Mouse (Mus musculus) hindbrain, embryonic 15.5 days (tissue): ENCODE results near the gene Trappc13. TPM values are rescaled to one million over a fixed set of nuclear protein-coding genes. Genes with fewer than 3 reads are reported as not detected.

Experiments used
- polyA plus RNA-seq: library from polyadenylated mRNA; unstranded; fragments of >200 nt; fragmentation: Nextera tagmentation; extraction: Ambion mirVana; gene quantifications from 2 replicates; pipeline ENCODE4 v1.2.1, GENCODE M21; 2015

The Trappc13 gene
- polyA plus RNA-seq, 1 experiment from 2014 or later = 56.2 TPM

Other genes with a start within 250 kb of the Trappc13 start
- 57.3 and 64.6 TPM in 2 replicates for gene Nln, start 68.9 kb downstream of the Trappc13 start, polyA plus RNA-seq
- gene Sgtb, start 68.7 kb downstream of the Trappc13 start, polyA plus RNA-seq = 31.6 and 32.7 TPM in 2 replicates
- 33.0 and 33.2 TPM in 2 replicates for gene Trim23, start 328 bp upstream of the Trappc13 start, polyA plus RNA-seq
- gene Cenpk, start 50.1 kb upstream of the Trappc13 start, polyA plus RNA-seq = 16.2 and 17.7 TPM in 2 replicates
- 6.2 and 7.7 TPM in 2 replicates for gene Ppwd1, start 50.4 kb upstream of the Trappc13 start, polyA plus RNA-seq
- 1.2 and 1.8 TPM in 2 replicates for gene Adamts6, start 109.4 kb upstream of the Trappc13 start, polyA plus RNA-seq